Mouse (Mus musculus): ENCODE data around the gene Ptchd4. TPM values are rescaled to one million over a fixed set of nuclear protein-coding genes. Genes with fewer than 3 reads are reported as not detected.

Ptchd4 gene
- total and polyA plus RNA-seq, 2 experiments: not detected

DNA sequence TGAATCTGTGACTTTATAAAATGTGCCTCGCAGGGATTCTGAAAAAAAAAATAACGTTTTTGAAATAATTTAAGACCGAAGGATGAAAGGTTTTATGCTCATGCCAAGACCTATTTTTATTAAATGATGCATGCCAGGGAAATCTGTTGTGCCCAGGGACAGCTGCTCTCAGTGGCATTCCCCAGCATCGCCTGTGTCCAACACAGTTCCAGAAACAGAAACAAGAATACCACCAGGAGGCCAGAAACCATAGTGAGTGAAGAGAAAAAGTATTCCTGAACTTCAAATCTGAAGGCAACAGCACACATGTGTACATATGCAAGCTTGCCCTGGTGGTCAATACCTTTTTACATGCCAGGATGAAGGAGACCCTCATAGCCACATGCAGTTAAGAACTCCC, 17.8 kb upstream of the Ptchd4 start:
- no peak for DNase-seq (ENCODE audit: extremely low read depth, low read depth, low spot score)
- H3K36me3 ChIP-seq (ENCODE audit: control insufficient read depth, insufficient read depth, low read length): no peaks in the 10 kb centered on the region
- 62% methylated on average over 4 of the region's 4 CpGs for WGBS

DNA sequence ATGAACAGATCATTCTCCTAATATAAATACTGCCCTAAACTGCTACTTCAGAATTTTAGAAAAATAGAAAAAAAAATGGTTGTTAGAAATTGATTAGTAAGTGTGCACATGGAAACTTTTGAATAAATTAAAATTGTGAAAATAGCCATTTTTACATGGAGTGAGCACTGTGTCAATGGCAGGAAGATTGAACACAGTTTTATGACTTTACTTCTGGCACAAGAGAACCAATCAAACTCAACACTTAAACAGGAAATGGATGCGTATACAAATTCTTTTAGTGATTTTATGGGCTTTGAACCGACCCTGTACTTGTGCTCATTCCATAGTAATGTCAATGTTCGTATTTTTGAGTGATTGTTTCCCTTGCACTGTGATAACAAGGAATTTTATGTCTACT, 16.1 kb upstream of the Ptchd4 start:
- TF ChIP-seq POLR2A (IDR thresholded peaks at IDR 0.05; ENCODE audit: extremely low read depth, insufficient read depth, low read length) (no peak), CTCF (IDR thresholded peaks at IDR 0.05; ENCODE audit: low read depth, low read length) (no peak)
- Histone ChIP-seq H3K27me3 (ENCODE audit: control insufficient read depth, insufficient read depth, low read length) (no peaks in the 10 kb centered on the region), H3K79me2 (ENCODE audit: control insufficient read depth, insufficient read depth, low read length) (no peaks in the 10 kb centered on the region), H3K4me3 (ENCODE audit: insufficient read depth, low read depth, low read length) (no peak overlapping the region), H3K27ac (replicated peaks; ENCODE audit: insufficient read depth, low read depth, low read length) (no peak overlapping the region), H3K4me1 (ENCODE audit: control insufficient read depth, insufficient read depth, low read length) (no peaks in the 10 kb centered on the region), H3K36me3 (ENCODE audit: control insufficient read depth, insufficient read depth, low read length) (no peaks in the 10 kb centered on the region), H3K9ac (ENCODE audit: low read depth, low read length) (no peak overlapping the region)
- WGBS: 54% methylated on average over 3 of the region's 3 CpGs
- no peak for DNase-seq (ENCODE audit: extremely low read depth, low read depth, low spot score)

More for the DNA sequence above, 17.8 kb upstream of the Ptchd4 start:
- no peaks in the 10 kb centered on the region for H3K4me1 ChIP-seq (ENCODE audit: control insufficient read depth, insufficient read depth, low read length)
- H3K9ac ChIP-seq (ENCODE audit: low read depth, low read length): no peak overlapping the region
- H3K4me3 ChIP-seq (ENCODE audit: insufficient read depth, low read depth, low read length): no peak overlapping the region
- no peaks in the 10 kb centered on the region for H3K27me3 ChIP-seq (ENCODE audit: control insufficient read depth, insufficient read depth, low read length)
- no peak overlapping the region for H3K27ac ChIP-seq (replicated peaks; ENCODE audit: insufficient read depth, low read depth, low read length)
- no peaks in the 10 kb centered on the region for H3K79me2 ChIP-seq (ENCODE audit: control insufficient read depth, insufficient read depth, low read length)
- no peak for TF ChIP-seq CTCF (IDR thresholded peaks at IDR 0.05; ENCODE audit: low read depth, low read length)
- no peak for TF ChIP-seq POLR2A (IDR thresholded peaks at IDR 0.05; ENCODE audit: extremely low read depth, insufficient read depth, low read length)

DNA sequence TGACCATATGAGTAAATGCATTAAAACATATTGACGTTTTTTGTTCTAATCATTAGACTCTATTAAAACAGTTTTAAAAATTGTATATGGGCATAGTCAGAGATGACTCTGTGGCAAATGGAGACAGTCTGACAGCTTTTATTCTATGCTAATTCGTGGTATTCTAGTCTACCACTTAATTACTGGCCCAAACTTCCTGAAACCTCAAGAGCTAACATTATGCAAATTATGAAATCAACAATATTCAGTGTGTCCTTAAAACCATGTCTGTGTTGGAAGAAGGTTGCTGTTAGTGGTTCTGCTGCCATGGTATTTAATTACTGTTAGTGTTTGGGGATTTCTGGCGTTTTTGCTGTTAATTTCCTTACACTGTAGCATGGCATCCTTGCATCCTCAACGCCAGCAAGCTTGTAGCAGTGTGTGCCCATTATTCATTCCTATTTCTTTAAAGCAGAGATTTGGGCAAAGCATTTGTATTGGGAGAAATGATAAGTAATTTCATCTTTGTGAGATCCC, 12.6 kb upstream of the Ptchd4 start:
- Histone ChIP-seq H3K27me3 (ENCODE audit: control insufficient read depth, insufficient read depth, low read length) (no peaks in the 10 kb centered on the region), H3K36me3 (ENCODE audit: control insufficient read depth, insufficient read depth, low read length) (no peaks in the 10 kb centered on the region), H3K9ac (ENCODE audit: low read depth, low read length) (no peak overlapping the region), H3K4me1 (ENCODE audit: control insufficient read depth, insufficient read depth, low read length) (no peaks in the 10 kb centered on the region), H3K4me3 (ENCODE audit: insufficient read depth, low read depth, low read length) (no peak overlapping the region), H3K79me2 (ENCODE audit: control insufficient read depth, insufficient read depth, low read length) (no peaks in the 10 kb centered on the region), H3K27ac (replicated peaks; ENCODE audit: insufficient read depth, low read depth, low read length) (no peak overlapping the region)
- TF ChIP-seq POLR2A (IDR thresholded peaks at IDR 0.05; ENCODE audit: extremely low read depth, insufficient read depth, low read length) (no peak), CTCF (IDR thresholded peaks at IDR 0.05; ENCODE audit: low read depth, low read length) (no peak)
- DNase-seq (ENCODE audit: extremely low read depth, low read depth, low spot score): no peak
- WGBS: 57% methylated on average over 4 of the region's 4 CpGs

DNA sequence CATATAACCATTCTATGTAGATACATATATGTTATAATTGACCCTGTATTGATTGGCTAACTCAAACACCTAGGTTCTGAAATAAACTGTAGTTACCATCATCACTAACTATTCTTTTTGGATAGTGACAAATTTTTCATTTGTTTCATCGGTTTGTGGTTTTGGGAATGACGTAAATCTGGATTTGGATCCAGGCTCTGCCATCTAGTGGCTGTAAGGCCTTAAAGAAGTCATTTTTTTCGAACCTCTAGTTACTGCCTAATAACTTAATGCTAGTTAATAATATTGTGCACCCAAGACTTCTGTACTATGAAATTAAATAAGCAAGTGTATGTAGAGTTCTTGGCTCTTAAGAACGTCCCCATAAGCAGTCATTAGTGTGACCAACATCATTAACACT, 11.5 kb upstream of the Ptchd4 start:
- WGBS: 61% methylated on average over 4 of the region's 4 CpGs
- no peak overlapping the region for H3K4me3 ChIP-seq (ENCODE audit: insufficient read depth, low read depth, low read length)
- DNase-seq (ENCODE audit: extremely low read depth, low read depth, low spot score): no peak
- no peak overlapping the region for H3K9ac ChIP-seq (ENCODE audit: low read depth, low read length)
- no peaks in the 10 kb centered on the region for H3K36me3 ChIP-seq (ENCODE audit: control insufficient read depth, insufficient read depth, low read length)
- H3K4me1 ChIP-seq (ENCODE audit: control insufficient read depth, insufficient read depth, low read length): no peaks in the 10 kb centered on the region
- H3K79me2 ChIP-seq (ENCODE audit: control insufficient read depth, insufficient read depth, low read length): no peaks in the 10 kb centered on the region
- no peaks in the 10 kb centered on the region for H3K27me3 ChIP-seq (ENCODE audit: control insufficient read depth, insufficient read depth, low read length)
- TF ChIP-seq CTCF (IDR thresholded peaks at IDR 0.05; ENCODE audit: low read depth, low read length): no peak
- no peak for TF ChIP-seq POLR2A (IDR thresholded peaks at IDR 0.05; ENCODE audit: extremely low read depth, insufficient read depth, low read length)
- H3K27ac ChIP-seq (replicated peaks; ENCODE audit: insufficient read depth, low read depth, low read length): no peak overlapping the region

DNA sequence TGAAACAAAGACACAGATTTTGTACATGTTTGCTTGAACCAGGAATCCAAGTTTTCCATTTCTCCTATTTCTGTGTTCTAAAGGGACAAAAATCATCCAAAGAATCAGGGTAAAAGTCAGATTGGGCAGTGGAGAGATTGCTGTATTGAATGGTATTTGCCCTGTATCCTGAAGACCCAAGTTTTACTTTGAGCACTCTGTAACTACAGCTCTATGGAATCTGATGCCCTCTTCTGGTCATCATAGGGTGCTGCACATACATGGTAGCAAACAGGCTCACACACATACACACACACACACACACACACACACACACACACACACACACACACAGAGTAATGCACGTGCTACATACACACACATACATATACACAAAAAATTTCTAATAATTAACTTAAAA, 8.7 kb upstream of the Ptchd4 start:
- TF ChIP-seq POLR2A (IDR thresholded peaks at IDR 0.05; ENCODE audit: extremely low read depth, insufficient read depth, low read length): no peak
- no peak for TF ChIP-seq CTCF (IDR thresholded peaks at IDR 0.05; ENCODE audit: low read depth, low read length)

DNA sequence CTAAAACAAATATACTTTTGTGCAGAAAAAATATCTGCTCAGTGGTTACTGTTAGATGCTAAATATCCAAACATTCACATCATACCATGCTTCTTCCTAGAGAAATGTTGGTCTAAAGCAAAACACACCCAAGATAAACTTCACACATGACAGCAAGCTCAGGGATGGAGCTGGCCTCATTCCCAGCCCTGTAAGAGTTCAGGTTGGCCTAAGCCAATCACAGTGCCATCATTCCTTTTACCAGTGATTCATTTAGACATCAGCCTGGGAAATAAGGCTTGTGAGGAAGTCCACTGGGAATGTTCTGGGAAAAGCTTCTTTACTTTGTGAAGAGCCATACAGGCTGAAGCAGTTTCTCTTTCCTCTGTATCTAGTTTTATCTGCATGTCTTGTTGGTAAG, 5.6 kb upstream of the Ptchd4 start:
- Histone ChIP-seq H3K79me2 (ENCODE audit: control insufficient read depth, insufficient read depth, low read length) (no peaks in the 10 kb centered on the region), H3K4me1 (ENCODE audit: control insufficient read depth, insufficient read depth, low read length) (no peaks in the 10 kb centered on the region), H3K36me3 (ENCODE audit: control insufficient read depth, insufficient read depth, low read length) (no peaks in the 10 kb centered on the region), H3K9ac (ENCODE audit: low read depth, low read length) (no peak overlapping the region), H3K27me3 (ENCODE audit: control insufficient read depth, insufficient read depth, low read length) (no peaks in the 10 kb centered on the region), H3K27ac (replicated peaks; ENCODE audit: insufficient read depth, low read depth, low read length) (no peak overlapping the region), H3K4me3 (ENCODE audit: insufficient read depth, low read depth, low read length) (no peak overlapping the region)
- no peak for TF ChIP-seq CTCF (IDR thresholded peaks at IDR 0.05; ENCODE audit: low read depth, low read length)
- TF ChIP-seq POLR2A (IDR thresholded peaks at IDR 0.05; ENCODE audit: extremely low read depth, insufficient read depth, low read length): no peak
- no peak for DNase-seq (ENCODE audit: extremely low read depth, low read depth, low spot score)

More for the DNA sequence above, 8.7 kb upstream of the Ptchd4 start:
- Histone ChIP-seq H3K79me2 (ENCODE audit: control insufficient read depth, insufficient read depth, low read length) (no peaks in the 10 kb centered on the region), H3K4me3 (ENCODE audit: insufficient read depth, low read depth, low read length) (no peak overlapping the region), H3K9ac (ENCODE audit: low read depth, low read length) (no peak overlapping the region), H3K4me1 (ENCODE audit: control insufficient read depth, insufficient read depth, low read length) (no peaks in the 10 kb centered on the region), H3K36me3 (ENCODE audit: control insufficient read depth, insufficient read depth, low read length) (no peaks in the 10 kb centered on the region), H3K27ac (replicated peaks; ENCODE audit: insufficient read depth, low read depth, low read length) (no peak overlapping the region), H3K27me3 (ENCODE audit: control insufficient read depth, insufficient read depth, low read length) (no peaks in the 10 kb centered on the region)
- DNase-seq (ENCODE audit: extremely low read depth, low read depth, low spot score): no peak
- WGBS: 83% methylated on average over 1 of the region's 1 CpGs
